Mouse (Mus musculus) large intestine, adult 2 months (tissue): ENCODE results near the gene Gna12. TPM values are rescaled to one million over a fixed set of nuclear protein-coding genes. Genes with fewer than 3 reads are reported as not detected.

Experiments
- DNase-seq: peaks from one replicate; pipeline ENCODE4 v3.0.0-alpha.2; 2012; ENCODE audit warnings: low read depth, low spot score
- WGBS: fragments of 180-500 bp; shearing (Covaris S2); methylation state at CpG from one replicate; pipeline ENCODE4 v1.1.7; 2018; 5-methylcytosine and 5-hydroxymethylcytosine counted together
- polyA plus RNA-seq: library from polyadenylated mRNA; depleted of rRNA; stranded (reverse); fragments of >200 nt; gene quantifications from 2 replicates; pipeline ENCODE4 v1.2.3, GENCODE M21; 2012

Gene Gna12
- polyA plus RNA-seq, 1 experiment = 37.1 TPM

DNA sequence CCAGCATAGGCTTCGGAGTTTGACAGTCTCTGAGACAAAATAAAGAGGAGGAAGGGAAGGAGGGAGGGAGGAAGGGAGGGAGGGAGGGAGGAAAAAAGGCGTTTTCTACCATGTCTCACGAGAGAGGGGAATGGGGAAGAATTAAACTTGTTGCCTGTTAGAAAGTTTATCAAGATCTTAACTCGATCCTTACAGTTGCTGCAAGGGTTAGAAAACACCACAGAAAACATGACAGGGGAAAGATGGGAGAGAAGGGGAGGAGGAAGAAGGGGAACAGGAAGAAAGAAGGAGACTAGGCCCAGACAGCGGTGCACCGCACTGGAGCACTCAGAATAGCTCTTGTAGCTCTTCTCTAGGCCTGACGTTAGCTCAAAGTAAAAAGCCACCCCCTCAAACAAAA is 58.1 kb downstream of the Gna12 start:
- WGBS = 70% methylated on average over 7 of the region's 7 CpGs
- no peak for DNase-seq

DNA sequence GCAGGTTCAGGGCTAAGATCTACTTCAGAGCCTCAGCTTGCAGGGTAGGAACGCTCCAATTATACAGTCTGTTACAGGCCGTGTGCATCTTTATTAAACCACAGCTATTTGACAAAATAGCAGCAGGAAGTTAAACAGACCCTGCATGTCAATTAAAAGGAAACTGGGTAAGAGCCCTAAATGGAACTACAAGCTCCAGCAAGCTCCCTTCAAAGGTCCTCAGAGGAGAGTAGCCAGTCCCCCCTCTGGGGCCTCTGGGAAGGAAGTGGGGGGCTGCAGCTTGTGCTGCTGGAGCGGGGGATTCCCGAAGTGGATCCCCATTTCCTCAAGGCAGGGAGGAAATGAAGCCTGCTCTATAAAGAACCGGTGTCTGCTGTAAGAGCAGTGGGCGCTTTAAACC is 58.6 kb downstream of the Gna12 start:
- WGBS = 60% methylated on average over 6 of the region's 6 CpGs

DNA sequence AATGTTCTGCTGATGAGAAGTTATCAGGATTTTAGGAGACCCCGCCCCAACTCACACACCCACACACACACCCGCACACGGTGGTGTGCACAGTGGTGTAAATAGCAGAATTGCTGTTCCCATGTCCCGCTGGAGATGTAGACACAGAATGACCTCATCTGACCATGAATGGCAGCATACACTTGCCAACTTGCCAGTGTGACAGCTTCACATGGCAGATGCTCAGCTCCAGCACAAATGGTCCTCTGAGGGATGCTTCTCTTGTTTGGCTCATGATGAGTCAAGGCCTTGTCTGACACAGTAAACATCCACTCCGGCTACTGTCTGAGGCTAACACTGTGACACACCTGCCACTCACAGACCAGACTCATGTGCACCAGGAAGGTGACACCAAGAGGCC is 61.9 kb downstream of the Gna12 start:
- no peak for DNase-seq
- 41% methylated on average over 5 of the region's 5 CpGs for WGBS

More for the DNA sequence above, 58.6 kb downstream of the Gna12 start:
- DNase-seq = no peak

DNA sequence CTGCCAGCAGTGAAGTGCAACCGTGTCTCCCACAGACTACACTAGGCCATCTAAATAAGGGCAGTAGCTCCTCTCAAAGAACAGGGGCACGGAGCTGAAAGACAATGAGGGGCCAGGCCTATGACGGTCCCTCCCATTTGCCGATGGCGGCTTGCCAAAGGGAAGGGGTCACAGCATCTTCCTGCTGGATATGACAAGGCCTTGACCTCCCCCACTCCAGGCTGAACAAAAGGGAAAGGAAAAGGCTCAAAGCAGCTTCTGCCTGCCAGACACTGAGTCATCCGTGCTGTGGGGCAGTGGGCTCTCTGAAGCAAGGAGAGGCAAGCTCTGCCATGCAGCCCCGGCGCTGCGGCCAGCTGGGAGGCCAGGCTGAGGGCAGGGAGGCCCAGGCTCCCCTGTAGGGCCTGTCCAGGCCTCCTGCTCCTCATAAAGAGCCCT is 62.5 kb downstream of the Gna12 start:
- 42% methylated on average over 9 of the region's 9 CpGs for WGBS
- no peak for DNase-seq

DNA sequence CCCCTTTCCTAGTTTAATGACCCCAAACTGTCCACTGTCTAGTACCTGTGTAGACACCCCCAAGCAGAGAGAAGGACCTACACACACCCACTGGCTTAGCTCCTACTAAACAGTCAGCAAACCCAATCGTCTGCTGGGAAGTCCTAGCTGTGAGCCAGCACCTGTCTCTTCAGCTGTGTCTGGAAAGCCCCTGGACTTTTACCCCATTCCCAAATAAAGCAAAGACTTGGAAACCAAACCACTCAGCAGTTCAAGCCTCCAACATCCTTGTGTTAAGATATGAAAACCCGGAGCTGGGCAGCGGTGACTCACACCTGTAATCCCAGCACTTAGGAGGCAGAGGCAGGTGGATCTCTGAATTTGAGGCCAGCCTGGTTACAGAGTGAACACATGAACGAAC is 63.7 kb downstream of the Gna12 start:
- 33% methylated on average over 4 of the region's 4 CpGs for WGBS
- no peak for DNase-seq

DNA sequence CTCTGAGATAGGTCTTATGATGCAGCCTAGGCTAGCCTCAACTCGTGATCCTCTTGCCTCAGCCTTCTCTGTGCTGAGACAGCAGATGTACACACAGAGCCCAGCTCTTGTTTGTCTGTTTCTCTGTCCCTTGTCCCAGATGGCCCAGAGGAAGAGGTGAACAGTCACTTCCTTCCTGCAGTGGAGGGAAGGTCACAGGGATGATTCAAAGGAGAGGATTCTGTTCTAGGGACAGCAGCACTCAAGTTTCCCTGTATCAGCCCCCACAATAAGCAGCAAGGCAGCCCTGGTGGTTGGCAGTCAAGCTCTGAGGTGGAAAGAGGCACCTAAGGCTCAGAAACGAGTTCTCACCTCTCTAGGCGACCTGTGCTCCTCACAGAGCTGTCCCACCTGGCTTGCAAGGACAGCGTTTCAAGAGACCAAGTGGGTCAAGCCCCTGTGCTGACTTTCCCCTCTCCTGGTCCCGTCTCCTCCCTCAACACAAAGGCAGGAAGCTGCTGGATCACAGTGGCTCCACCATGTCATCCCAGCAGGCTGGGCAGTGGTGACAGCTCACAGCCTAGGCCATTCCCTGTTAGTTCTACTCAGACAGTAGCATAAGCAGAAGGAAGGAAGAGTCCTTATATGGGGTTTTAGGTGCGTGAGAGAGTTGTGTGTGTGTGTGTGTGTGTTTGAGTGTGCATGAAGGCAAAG is 65.2 kb downstream of the Gna12 start:
- DNase-seq = no peak
- 76% methylated on average over 6 of the region's 6 CpGs for WGBS

DNA sequence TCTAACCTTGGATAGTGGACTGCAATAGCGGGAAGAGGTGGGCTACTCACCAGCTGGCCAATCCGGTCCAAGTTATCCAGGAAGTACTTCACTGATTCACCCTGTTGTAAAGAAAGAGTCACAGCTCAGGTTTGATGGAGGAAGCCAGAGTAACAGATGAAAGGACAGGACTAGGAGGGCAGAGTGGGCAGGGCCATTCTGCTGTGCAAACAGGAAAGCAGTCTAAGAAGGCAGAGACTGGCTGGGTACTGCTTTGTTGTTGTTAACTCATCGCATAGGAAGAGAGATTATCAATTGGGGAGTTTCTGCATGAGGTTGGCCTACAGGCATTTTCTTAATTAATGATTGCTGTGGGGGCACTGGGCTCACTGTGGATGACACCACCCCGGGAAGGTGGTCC is 67.7 kb downstream of the Gna12 start:
- 68% methylated on average over 4 of the region's 4 CpGs for WGBS
- DNase-seq = no peak

DNA sequence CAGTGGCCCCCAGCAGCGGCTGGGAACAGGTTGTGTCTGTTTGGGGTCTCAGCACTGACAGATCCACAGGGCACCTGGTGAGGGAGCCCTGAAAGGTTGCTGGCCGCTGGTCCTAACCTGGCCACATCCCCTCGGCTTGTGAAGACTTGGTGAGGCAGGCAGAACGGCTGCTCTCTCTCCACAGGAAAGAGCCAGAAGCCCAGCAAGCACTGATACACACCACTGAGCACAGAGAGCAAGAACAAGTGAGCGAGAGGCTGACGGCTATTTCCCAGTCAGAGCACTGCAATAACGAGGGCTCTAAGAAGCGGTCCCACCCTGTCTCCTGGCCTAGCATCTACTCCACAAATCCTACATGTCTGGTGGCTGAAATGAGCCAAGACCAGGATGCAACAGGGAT is 71.4 kb downstream of the Gna12 start:
- WGBS = 89% methylated on average over 8 of the region's 8 CpGs
- no peak for DNase-seq

DNA sequence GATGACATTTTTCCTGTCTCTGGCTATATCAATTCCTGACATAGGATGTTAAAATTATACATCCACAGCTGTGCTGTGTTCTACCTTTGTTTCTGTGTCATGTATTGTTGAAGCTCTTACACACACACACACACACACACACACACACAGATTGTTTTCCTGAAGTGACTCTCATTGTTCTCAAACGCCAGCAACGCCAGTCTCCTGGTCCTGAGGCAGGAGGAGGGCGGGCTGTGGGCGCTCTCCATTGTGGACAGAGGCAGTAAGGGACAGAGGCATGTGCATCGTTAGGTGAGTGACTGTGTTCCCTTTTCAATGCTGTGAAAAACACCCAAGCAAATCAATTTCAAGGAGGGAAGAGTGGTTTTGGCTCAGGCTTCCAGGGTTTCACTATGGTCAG is 77.0 kb downstream of the Gna12 start:
- WGBS = 67% methylated on average over 5 of the region's 5 CpGs
- DNase-seq = no peak

DNA sequence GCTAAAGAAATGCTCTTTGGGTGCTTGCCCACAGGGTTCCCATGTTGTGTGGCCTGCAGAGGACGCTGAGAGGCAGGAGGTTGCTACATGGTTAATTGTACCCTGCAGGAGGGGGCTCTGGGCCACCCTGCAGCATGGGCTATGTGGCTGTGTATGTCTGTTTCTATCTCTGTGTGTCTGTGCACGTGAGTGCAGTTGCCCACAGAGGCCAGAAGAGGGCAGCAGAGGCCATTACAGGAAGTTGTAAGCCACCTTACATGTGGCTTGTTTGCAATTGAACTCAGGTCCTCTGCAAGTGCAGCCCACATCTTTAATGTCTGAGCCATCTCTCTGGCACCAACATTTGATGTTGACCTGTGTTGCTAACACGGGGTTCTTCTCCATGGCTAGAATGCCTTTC is 77.6 kb downstream of the Gna12 start:
- 94% methylated on average over 3 of the region's 3 CpGs for WGBS
- no peak for DNase-seq

DNA sequence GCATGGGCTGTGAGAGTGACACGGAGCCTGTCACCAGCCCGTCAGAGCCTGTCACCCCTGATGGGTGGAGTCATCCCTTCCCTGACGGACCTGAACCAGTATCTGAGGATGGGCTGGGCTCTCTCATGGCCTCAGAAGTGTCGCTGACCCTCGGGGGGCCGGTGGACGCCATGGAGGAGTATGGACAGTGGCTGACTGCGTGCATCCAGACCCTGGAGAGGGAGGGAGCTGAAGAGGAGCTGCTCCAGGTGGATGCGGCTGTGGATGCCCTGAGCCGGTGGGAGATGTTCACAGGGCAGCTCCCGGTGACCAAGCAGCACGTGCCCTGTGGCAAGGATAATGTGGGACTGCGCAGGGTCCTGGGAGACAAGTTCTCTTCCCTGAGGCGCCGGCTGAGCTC is 78.2 kb downstream of the Gna12 start:
- WGBS = 95% methylated on average over 15 of the region's 15 CpGs
- no peak for DNase-seq

DNA sequence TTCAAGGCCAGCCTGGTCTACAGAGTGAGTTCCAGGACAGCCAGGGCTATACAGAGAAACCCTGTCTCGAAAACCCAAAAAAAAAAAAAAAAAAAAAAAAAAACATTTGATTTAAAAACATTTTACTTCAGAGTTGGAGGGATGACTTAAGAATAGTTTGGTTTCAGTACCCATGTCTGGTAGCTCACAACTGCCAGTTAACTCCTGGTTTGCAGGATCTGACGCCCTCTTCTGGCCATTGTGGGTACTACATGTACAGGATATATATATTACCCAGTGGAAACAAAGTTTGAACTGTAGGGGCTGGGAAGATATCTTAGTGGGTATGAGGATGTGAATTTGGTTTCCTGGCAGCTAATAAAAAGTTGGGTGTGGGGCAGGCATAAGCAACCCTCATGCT is 79.3 kb downstream of the Gna12 start:
- WGBS = 0% methylated on average over 1 of the region's 2 CpGs
- DNase-seq = no peak

DNA sequence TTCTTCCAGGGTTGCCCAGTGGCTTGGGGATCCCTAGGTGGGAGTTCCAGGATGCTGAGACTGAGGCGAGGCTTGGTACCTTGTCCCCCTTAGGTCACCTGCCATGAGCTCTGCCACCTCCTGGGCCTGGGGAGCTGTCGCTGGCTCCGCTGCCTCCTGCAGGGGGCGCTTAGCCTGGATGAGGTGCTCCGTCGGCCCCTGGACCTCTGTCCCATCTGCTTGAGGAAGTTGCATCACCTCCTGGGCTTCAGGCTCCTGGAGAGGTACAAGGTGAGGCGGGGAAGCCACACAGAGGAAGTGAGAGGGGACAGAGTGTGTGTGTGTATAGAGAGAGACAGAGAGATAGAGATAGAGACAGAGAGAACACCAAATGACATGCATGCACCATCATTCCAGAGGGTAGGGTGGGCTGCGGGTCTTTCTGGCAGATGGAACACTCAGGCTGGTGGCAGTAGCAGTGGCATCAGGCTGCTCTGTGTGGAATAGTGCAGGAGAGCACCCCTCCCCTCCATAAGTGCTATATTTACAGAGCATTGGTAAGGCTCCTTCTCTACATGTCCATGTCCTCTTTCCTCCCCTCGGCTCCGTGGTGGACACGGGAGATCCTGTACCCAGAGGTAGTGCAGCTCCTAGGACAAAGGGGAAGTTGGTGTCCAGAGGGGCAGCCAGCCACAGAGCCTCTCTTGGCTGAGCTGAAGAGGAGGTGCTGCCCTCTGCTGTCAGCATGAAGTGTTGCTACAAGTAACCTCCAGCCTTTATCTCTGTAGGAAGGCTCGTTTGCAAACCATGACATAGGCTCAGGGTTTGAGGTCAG is 81.0 kb downstream of the Gna12 start:
- WGBS = 7% methylated on average over 12 of the region's 12 CpGs
- DNase-seq = no peak

DNA sequence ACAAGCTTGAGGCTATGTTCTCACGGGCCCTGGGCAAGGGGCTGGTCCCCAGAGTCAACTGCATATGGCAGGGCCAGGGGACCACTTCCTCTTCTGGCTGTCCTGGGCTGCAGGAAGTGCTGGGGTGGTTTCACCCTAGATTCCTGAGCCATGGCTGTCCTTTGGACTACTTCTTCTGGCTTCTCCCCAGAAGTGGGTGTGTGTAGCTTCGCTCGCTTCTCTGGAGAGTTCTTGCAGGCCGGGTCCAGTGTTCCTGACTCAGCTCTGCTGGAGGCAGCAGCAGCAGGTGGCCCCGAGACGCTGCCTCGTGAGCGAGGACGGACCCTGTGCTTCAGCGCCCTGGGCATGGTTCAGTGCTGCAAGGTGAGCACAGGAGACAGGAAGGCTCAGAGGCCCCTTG is 81.8 kb downstream of the Gna12 start:
- WGBS = 34% methylated on average over 10 of the region's 10 CpGs
- DNase-seq = no peak

DNA sequence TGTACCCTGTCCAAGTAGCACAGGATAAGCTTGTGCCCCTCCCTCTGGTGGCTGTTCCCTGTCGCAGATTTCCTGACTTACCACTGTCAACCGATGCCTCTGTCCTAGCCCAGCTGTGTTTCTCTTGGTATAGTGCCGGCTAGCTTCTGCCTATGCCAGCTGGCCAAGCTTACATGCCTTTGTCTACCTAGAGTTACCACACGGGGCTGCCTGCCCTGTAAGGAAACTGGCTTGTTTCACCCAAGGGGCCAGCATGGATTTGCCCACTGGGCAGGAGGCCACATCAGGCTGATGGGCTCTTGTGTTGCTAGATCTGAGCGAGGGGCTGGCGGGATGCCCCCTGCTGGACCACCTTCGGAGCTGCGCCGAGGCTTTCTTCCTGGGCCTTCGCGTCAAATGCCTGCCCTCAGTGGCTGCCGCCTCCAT is 86.5 kb downstream of the Gna12 start:
- WGBS = 33% methylated on average over 12 of the region's 12 CpGs
- DNase-seq = no peak

DNA sequence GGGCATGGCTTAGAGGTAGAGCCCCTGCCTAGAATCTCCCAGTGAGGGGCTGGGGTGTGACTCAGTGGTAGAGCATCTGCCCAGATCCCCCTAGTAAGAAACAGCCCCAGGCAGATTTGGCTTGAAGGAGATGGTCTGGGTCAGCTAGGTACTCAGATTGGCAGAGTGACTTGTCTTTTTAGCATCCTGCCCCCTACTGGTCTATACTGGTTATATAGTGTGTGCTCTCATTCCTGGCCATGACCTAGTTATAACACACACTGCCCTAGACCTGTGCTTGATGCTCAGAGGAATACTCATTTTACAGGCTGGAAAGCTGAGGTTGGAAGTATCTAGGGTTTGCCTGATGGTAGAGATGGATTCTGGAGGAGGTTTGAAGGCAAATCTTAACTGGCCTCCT is 88.4 kb downstream of the Gna12 start:
- DNase-seq = no peak

DNA sequence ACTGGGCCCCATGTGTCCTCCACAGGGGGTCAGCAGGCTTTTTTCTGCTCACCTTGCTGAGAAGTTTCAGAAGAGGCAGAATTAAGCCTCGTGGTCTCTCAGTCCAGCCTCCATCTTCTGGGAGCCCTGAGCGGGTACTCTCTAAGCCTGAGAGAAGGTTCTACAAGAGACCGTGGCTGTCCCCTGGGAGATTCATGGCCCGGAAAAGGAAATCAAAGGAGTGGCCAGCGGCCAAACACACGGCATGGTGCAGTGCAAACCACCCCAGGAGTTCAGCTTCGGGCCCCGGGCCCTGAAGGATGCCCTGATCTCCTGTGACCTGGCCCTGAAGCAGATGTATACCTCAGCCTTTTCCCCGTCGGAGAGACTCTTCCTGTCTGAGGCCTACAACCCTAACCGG is 89.2 kb downstream of the Gna12 start:
- WGBS = 69% methylated on average over 11 of the region's 11 CpGs
- no peak for DNase-seq

DNA sequence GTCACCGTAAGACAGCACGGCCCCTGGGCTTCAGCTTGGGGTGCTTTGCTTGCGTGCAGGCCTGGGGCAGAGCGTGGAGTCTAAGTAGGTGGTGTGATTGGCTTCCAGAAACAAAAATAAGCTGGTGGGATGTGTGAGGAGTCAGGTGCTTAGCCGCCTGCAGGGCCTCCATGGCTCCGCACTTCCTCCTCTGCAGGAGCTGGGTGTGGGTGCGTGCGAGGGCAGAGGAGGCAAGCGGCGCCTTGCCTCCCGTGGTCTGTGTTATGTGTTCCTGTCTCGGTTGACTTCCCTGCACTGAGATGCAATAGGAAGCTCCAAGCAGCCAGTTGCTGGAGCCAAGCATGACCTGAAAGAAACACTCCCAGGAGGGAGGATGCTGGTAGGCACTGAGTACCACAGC is 90.4 kb downstream of the Gna12 start:
- WGBS = 73% methylated on average over 12 of the region's 12 CpGs

DNA sequence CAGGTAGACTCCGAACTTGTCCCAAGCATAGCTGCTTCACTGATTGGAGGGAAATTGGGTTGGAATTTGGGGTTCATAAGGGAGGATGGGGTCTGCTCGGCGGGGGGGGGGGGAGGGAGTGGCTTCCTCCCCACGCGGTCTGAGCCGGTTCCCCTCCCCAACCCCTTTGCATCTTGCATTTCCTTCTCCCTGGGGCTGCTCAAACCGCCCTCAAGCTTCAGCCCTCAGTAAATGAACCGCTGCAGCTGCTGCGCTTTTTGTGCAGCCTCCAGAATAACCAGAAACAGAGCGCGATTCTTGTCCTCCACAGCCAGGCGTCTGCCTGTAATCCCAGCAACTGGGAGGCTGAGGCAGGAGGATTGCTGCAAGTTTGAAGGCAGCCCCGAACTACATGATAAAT is 94.1 kb downstream of the Gna12 start:
- DNase-seq = no peak
- 17% methylated on average over 13 of the region's 13 CpGs for WGBS

More for the DNA sequence above, 90.4 kb downstream of the Gna12 start:
- no peak for DNase-seq

DNA sequence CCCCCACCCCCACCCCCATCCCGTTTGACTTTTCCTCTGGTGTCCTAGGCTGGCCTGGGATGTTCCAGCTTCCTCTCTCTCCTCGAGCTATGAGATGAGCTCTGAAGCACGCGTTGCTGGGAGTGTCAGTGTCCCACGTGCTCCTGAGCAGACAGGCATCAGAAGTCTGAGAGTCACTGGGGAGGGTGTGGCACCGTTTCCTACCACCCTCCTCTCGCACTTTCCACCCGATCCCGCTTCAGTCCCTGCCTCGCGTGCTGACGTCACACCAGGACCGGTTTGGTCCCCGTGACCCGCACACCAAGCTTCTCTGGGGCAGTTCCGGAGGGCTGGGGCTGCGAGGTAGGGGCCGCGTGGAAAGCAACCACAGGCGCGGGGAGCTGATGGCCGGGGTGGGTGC is 94.9 kb downstream of the Gna12 start:
- no peak for DNase-seq
- WGBS = under 1% methylated on average over 22 of the region's 22 CpGs

DNA sequence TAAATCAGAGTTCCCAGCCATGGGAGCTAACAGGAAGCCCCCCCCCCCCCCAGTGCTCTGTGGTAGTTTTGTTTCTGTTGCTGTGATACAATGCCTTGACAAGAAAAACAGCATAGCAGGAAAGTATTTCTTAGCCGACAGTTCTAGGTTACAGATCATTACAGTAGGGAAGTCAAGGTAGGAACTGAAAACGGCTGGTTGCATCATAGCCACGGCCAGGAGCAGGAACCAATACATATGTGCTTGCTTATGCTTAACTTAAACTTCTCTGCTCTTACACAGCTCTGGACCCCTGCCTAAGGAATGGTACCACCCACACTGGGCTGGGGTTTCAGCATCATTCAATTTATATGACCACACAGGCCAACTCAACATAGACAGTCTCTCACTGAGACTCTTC is 96.9 kb downstream of the Gna12 start:
- DNase-seq = no peak
- WGBS = 55% methylated on average over 3 of the region's 3 CpGs
